Mouse (Mus musculus): ENCODE measurements around the gene Slc38a4. TPM values are rescaled to one million over a fixed set of nuclear protein-coding genes. Genes with fewer than 3 reads are reported as not detected.

Slc38a4 gene
- polyA plus RNA-seq, 1 experiment from 2014 or later, result 4.1 TPM

DNA sequence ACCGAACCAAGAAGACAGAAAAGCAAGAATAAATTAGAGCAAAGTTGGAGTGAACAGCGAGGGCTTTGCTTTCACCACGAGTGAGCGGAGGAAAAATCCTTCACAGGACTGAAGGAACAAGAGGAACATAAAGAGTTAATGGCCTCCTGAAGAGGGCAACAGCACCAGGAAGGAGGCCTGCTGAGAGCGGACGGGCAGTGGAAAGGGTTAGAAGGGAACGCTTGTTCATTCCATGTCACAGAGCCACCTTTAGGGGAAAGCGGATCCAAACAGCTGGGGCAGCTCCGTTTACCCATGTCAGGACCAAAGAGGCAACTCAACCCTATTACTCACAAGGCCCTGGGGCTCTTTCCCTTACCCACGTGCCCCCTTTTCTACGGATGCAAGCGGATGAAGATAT lies 54.3 kb downstream of the Slc38a4 start:
- H3K9me3 ChIP-seq (replicated peaks; ENCODE audit: control insufficient read depth, low read length, poor library complexity, severe bottlenecking), result no peaks in the 10 kb centered on the region
- H3K4me3 ChIP-seq (ENCODE audit: low read depth, low read length), result no peak overlapping the region
- no peaks in the 10 kb centered on the region for H3K4me1 ChIP-seq (ENCODE audit: control insufficient read depth, insufficient read depth, low read length)
- H3K27me3 ChIP-seq (ENCODE audit: control insufficient read depth, insufficient read depth, low read depth, low read length), result no peaks in the 10 kb centered on the region
- no peaks in the 10 kb centered on the region for H3K36me3 ChIP-seq (ENCODE audit: control insufficient read depth, insufficient read depth, low read length)
- H3K27ac ChIP-seq (ENCODE audit: low read length), result no peak overlapping the region
- no peak for ATAC-seq
- no peak overlapping the region for H3K4me2 ChIP-seq (ENCODE audit: low read length)
- H3K9ac ChIP-seq (ENCODE audit: low read depth, low read length), result no peak overlapping the region
- WGBS, result 67% methylated on average over 12 of the region's 12 CpGs

DNA sequence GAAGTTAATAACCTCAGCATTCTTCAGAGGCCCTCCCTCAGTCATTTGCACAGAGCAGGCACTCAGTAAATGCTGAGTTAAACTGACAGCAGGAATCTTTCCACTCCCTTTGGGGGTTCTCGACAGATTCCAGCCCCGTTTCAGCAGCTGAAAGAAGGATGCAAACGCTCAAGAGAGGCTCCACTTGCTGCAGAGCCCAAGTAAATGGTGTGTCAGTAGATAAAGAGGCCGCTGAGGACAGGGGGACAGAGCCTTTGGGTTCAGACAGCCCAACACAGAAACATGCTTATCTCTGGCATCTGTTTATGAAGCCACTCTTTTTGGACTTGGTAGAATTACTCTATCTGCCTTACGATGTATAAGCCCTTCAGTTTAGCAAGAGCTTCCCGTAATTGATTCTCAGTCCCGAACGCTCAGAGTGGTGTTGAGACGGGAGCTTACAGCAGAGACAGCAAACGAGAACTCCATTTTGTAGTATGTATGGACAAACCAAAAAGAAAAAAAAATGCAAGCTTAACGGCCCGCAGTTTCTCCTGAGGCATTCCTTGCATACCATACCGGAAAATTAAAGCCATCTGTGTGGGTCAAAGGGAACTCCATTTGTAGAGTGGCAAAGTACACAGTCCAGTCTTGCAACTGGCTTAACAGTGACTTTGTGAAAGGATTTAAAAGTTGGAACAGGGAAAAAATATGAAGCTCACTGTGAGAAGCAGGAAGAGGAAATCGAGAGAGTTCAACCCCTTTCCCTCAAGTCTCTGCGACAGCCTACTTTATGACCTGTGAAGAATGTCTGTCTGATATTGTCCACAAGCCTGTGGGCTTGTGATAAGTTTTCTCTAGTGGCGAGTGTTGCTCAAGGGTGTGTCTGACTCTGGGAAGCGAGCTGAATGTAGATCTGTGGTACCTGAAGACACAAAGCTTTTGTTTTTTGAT lies 55.2 kb downstream of the Slc38a4 start:
- Histone ChIP-seq H3K4me3 (ENCODE audit: low read depth, low read length) (no peak overlapping the region), H3K27ac (ENCODE audit: low read length) (no peak overlapping the region), H3K9ac (ENCODE audit: low read depth, low read length) (no peak overlapping the region), H3K36me3 (ENCODE audit: control insufficient read depth, insufficient read depth, low read length) (no peaks in the 10 kb centered on the region), H3K4me1 (ENCODE audit: control insufficient read depth, insufficient read depth, low read length) (no peaks in the 10 kb centered on the region), H3K4me2 (ENCODE audit: low read length) (no peak overlapping the region), H3K9me3 (replicated peaks; ENCODE audit: control insufficient read depth, low read length, poor library complexity, severe bottlenecking) (no peaks in the 10 kb centered on the region), H3K27me3 (ENCODE audit: control insufficient read depth, insufficient read depth, low read depth, low read length) (no peaks in the 10 kb centered on the region)
- ATAC-seq, result no peak
- whole genome bisulfite sequencing, result 69% methylated on average over 17 of the region's 17 CpGs

DNA sequence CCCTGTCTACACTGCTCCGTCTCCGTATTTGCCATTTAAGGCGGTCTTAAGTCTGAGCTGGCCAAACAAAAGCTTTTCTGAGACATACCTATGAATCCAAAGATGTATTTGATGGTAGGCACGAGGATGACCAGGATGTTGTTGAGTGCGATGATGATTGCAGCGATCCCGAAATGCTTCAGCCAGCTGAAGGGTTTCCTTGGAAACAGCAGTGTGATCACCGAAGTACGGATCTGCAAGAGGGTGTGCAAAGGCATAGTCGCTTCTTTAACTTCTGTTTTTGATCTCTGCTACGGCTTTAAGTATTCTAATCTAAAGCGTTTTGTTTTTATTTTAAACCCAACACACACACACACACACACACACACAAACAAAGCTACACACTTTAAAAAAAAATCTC lies 56.4 kb downstream of the Slc38a4 start:
- no peak overlapping the region for H3K9ac ChIP-seq (ENCODE audit: low read depth, low read length)
- no peak for ATAC-seq
- H3K36me3 ChIP-seq (ENCODE audit: control insufficient read depth, insufficient read depth, low read length), result no peaks in the 10 kb centered on the region
- no peak overlapping the region for H3K27ac ChIP-seq (ENCODE audit: low read length)
- 51% methylated on average over 12 of the region's 12 CpGs for WGBS
- H3K27me3 ChIP-seq (ENCODE audit: control insufficient read depth, insufficient read depth, low read depth, low read length), result no peaks in the 10 kb centered on the region
- H3K4me3 ChIP-seq (ENCODE audit: low read depth, low read length), result no peak overlapping the region
- H3K9me3 ChIP-seq (replicated peaks; ENCODE audit: control insufficient read depth, low read length, poor library complexity, severe bottlenecking), result no peaks in the 10 kb centered on the region
- no peaks in the 10 kb centered on the region for H3K4me1 ChIP-seq (ENCODE audit: control insufficient read depth, insufficient read depth, low read length)
- 0 out of 2 replicates have a peak overlapping the region, but pooled peaks have one; percentile 5 for H3K4me2 ChIP-seq (ENCODE audit: low read length)

- ATAC-seq, result no peak
- Histone ChIP-seq H3K27me3 (ENCODE audit: control insufficient read depth, insufficient read depth, low read depth, low read length) (no peaks in the 10 kb centered on the region), H3K4me2 (ENCODE audit: low read length) (no peak overlapping the region), H3K4me1 (ENCODE audit: control insufficient read depth, insufficient read depth, low read length) (no peaks in the 10 kb centered on the region), H3K4me3 (ENCODE audit: low read depth, low read length) (no peak overlapping the region), H3K9ac (ENCODE audit: low read depth, low read length) (no peak overlapping the region), H3K27ac (ENCODE audit: low read length) (no peak overlapping the region), H3K9me3 (replicated peaks; ENCODE audit: control insufficient read depth, low read length, poor library complexity, severe bottlenecking) (0 out of 2 replicates have a peak, but pooled peaks cover 2% of the 10 kb centered on the region), H3K36me3 (ENCODE audit: control insufficient read depth, insufficient read depth, low read length) (no peaks in the 10 kb centered on the region)
- WGBS, result 59% methylated on average over 8 of the region's 8 CpGs
Observed at GRCm38 (mm10) chr15:96985618-96986017, 70.1 kb downstream of the Slc38a4 start.

GRCm38 (mm10) chr15:96983581-96984330 lies 72.0 kb downstream of the Slc38a4 start:
- no peak for ATAC-seq

DNA sequence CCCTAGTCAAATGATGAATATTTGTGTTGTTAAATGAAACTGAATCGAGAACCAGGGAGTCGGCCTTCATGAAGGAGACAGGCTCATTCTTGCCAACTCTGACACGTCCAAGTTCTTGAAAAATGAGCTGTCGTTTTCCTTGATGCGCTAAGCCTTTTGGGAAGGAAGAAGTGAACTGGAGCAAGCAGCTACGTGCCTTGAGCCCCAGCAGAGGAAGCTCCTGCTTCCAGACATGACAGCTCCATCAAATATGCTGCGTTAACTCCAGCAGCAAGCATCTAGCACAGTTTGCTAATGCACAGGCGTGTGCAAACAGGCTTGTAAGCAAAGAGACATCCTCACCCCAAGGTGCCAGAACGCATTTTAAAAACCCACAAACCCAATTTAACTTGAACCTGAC lies 80.6 kb downstream of the Slc38a4 start:
- H3K27me3 ChIP-seq (ENCODE audit: control insufficient read depth, insufficient read depth, low read depth, low read length), result no peaks in the 10 kb centered on the region
- no peak overlapping the region for H3K27ac ChIP-seq (ENCODE audit: low read length)
- no peaks in the 10 kb centered on the region for H3K9me3 ChIP-seq (replicated peaks; ENCODE audit: control insufficient read depth, low read length, poor library complexity, severe bottlenecking)
- H3K36me3 ChIP-seq (ENCODE audit: control insufficient read depth, insufficient read depth, low read length), result no peaks in the 10 kb centered on the region
- no peak overlapping the region for H3K4me2 ChIP-seq (ENCODE audit: low read length)
- WGBS, result 75% methylated on average over 9 of the region's 9 CpGs
- H3K4me3 ChIP-seq (ENCODE audit: low read depth, low read length), result no peak overlapping the region
- H3K4me1 ChIP-seq (ENCODE audit: control insufficient read depth, insufficient read depth, low read length), result no peaks in the 10 kb centered on the region
- no peak for ATAC-seq
- H3K9ac ChIP-seq (ENCODE audit: low read depth, low read length), result no peak overlapping the region

More at GRCm38 (mm10) chr15:96983581-96984330, 72.0 kb downstream of the Slc38a4 start:
- Histone ChIP-seq H3K4me2 (ENCODE audit: low read length) (no peak overlapping the region), H3K4me1 (ENCODE audit: control insufficient read depth, insufficient read depth, low read length) (no peaks in the 10 kb centered on the region), H3K36me3 (ENCODE audit: control insufficient read depth, insufficient read depth, low read length) (no peaks in the 10 kb centered on the region), H3K27ac (ENCODE audit: low read length) (no peak overlapping the region), H3K9ac (ENCODE audit: low read depth, low read length) (no peak overlapping the region), H3K9me3 (replicated peaks; ENCODE audit: control insufficient read depth, low read length, poor library complexity, severe bottlenecking) (0 out of 2 replicates have a peak, but pooled peaks cover 2% of the 10 kb centered on the region), H3K27me3 (ENCODE audit: control insufficient read depth, insufficient read depth, low read depth, low read length) (no peaks in the 10 kb centered on the region), H3K4me3 (ENCODE audit: low read depth, low read length) (no peak overlapping the region)
- WGBS, result 87% methylated on average over 13 of the region's 13 CpGs

GRCm38 (mm10) chr15:96974131-96974530 lies 81.6 kb downstream of the Slc38a4 start:
- Histone ChIP-seq H3K27ac (ENCODE audit: low read length) (no peak overlapping the region), H3K9ac (ENCODE audit: low read depth, low read length) (no peak overlapping the region), H3K27me3 (ENCODE audit: control insufficient read depth, insufficient read depth, low read depth, low read length) (no peaks in the 10 kb centered on the region), H3K9me3 (replicated peaks; ENCODE audit: control insufficient read depth, low read length, poor library complexity, severe bottlenecking) (no peaks in the 10 kb centered on the region), H3K4me2 (ENCODE audit: low read length) (no peak overlapping the region), H3K4me1 (ENCODE audit: control insufficient read depth, insufficient read depth, low read length) (no peaks in the 10 kb centered on the region), H3K4me3 (ENCODE audit: low read depth, low read length) (no peak overlapping the region), H3K36me3 (ENCODE audit: control insufficient read depth, insufficient read depth, low read length) (no peaks in the 10 kb centered on the region)
- no peak for ATAC-seq
- 92% methylated on average over 5 of the region's 5 CpGs for WGBS

DNA sequence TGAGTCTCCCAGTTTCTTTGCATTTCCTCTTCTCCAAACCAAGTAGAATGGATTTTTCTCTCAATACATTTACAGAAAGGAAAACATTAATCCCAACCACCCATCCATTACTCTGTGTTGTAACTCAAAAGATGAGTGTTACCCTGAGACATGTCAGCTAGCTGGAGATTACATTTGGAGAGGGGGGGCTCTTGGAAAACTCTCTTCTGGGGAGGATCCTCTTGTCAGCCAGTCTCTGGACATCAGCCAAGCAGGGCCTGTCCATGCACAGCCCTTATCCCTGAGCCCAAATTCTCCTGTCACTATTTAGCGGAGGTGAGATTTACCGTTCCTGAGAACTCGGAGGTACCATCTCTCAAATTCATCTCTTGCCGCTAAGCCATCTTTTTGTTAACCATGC lies 82.4 kb downstream of the Slc38a4 start:
- Histone ChIP-seq H3K4me1 (ENCODE audit: control insufficient read depth, insufficient read depth, low read length) (no peaks in the 10 kb centered on the region), H3K36me3 (ENCODE audit: control insufficient read depth, insufficient read depth, low read length) (no peaks in the 10 kb centered on the region), H3K9ac (ENCODE audit: low read depth, low read length) (no peak overlapping the region), H3K4me3 (ENCODE audit: low read depth, low read length) (no peak overlapping the region), H3K27ac (ENCODE audit: low read length) (no peak overlapping the region), H3K27me3 (ENCODE audit: control insufficient read depth, insufficient read depth, low read depth, low read length) (no peaks in the 10 kb centered on the region), H3K4me2 (ENCODE audit: low read length) (no peak overlapping the region), H3K9me3 (replicated peaks; ENCODE audit: control insufficient read depth, low read length, poor library complexity, severe bottlenecking) (no peaks in the 10 kb centered on the region)
- WGBS, result 93% methylated on average over 4 of the region's 4 CpGs
- no peak for ATAC-seq

Data from midbrain, embryonic 16.5 days (tissue).